Mouse (Mus musculus): Measurements from ENCODE around the gene Ddx11. TPM values are rescaled to one million over a fixed set of nuclear protein-coding genes. Genes with fewer than 3 reads are reported as not detected.
"Not testable (repeated sequence)": the region's sequence is repeated elsewhere in the genome, so short reads cannot be mapped to it uniquely, and the experiment has no call there.

Ddx11 gene
- polyA plus RNA-seq, 1 experiment from 2014 or later: 3.6 TPM

DNA sequence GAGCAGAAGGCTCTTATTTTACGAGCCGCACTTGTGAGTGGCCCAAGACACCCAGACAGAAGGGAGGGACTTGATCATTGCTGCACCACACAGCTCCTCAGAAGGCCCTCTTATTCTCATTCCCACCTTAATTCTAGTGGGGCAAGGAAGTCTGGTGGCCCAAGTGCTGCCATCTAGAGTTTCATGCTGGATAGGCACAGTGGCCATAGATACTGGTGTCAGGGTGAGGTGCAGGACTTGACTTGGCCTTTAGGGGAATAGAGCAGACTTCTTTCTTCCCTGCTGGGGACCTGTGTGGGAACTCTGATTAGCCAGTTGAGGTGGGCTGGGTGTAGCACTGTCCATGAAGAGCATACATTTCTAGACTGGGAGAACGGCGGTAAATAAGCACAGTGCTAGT is 7.9 kb downstream of the Ddx11 start:
- Histone ChIP-seq H3K36me3 (ENCODE audit: control insufficient read depth, insufficient read depth, low read length) (no peaks in the 10 kb centered on the region), H3K4me1 (ENCODE audit: control insufficient read depth, insufficient read depth, low read length) (no peaks in the 10 kb centered on the region), H3K9me3 (ENCODE audit: control insufficient read depth, low read length) (no peaks in the 10 kb centered on the region), H3K4me2 (ENCODE audit: low read depth, low read length) (no peak overlapping the region), H3K27ac (ENCODE audit: low read depth, low read length) (no peak overlapping the region), H3K9ac (replicated peaks; ENCODE audit: low read depth, low read length) (no peak overlapping the region), H3K27me3 (ENCODE audit: control insufficient read depth, insufficient read depth, low read length) (no peaks in the 10 kb centered on the region), H3K4me3 (ENCODE audit: low read depth, low read length) (no peak overlapping the region)
- no peak for ATAC-seq (ENCODE audit: low read depth)
- WGBS: 96% methylated on average over 4 of the region's 4 CpGs

DNA sequence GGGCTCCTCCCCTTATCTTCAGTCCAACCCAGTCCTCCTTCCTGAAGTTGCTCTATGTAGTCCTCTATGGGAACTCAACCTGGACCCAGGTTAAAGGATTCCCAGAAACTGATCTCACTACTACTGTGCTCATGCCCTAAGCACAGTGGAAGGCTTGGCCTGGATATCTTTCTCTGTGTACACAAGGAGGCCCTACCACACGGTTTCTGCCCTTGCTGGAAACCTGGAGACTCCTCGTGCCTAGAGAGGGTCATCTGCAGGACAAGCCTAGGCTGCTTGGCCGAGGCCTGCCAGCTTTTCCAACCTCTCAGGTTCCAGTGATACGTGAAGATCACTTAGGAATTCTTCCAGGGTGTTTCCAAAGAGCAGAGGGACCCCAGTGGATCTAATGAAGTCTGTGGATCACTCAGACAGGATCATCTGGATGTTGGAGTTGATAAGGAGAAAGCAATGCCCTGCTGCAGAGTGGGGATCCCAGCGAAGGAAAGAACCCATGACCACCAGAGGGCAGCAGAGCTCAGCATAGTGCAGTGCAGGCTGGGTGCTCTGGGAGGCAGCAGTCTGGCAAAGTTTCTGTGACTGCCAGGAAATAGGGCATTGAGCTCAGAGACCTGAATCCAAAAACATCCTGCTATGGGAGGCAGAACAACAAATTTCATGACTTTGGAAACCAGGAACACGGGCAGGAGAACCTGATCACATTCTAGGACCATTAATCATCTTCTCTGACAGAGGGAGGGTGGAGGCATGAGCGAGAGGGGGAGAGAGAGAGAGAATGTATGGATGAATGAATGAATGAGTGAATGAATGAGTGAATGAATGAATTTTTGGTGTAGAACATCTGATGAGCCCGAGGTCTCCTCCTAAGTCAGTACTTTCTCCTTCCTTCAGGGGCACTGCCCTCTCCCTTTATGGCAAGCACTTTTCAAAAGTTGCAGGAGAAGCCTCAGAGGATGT is 29.7 kb downstream of the Ddx11 start:
- 80% methylated on average over 5 of the region's 8 CpGs for WGBS
- not testable (repeated sequence) for H3K4me1 ChIP-seq (ENCODE audit: control insufficient read depth, insufficient read depth, low read length); H3K9me3 ChIP-seq (ENCODE audit: control insufficient read depth, low read length); H3K9ac ChIP-seq (replicated peaks; ENCODE audit: low read depth, low read length); H3K36me3 ChIP-seq (ENCODE audit: control insufficient read depth, insufficient read depth, low read length); H3K27me3 ChIP-seq (ENCODE audit: control insufficient read depth, insufficient read depth, low read length); H3K27ac ChIP-seq (ENCODE audit: low read depth, low read length); H3K4me3 ChIP-seq (ENCODE audit: low read depth, low read length); H3K4me2 ChIP-seq (ENCODE audit: low read depth, low read length)
- ATAC-seq (ENCODE audit: low read depth): peak; percentile 79; the same call in 1 of the 2 replicates

DNA sequence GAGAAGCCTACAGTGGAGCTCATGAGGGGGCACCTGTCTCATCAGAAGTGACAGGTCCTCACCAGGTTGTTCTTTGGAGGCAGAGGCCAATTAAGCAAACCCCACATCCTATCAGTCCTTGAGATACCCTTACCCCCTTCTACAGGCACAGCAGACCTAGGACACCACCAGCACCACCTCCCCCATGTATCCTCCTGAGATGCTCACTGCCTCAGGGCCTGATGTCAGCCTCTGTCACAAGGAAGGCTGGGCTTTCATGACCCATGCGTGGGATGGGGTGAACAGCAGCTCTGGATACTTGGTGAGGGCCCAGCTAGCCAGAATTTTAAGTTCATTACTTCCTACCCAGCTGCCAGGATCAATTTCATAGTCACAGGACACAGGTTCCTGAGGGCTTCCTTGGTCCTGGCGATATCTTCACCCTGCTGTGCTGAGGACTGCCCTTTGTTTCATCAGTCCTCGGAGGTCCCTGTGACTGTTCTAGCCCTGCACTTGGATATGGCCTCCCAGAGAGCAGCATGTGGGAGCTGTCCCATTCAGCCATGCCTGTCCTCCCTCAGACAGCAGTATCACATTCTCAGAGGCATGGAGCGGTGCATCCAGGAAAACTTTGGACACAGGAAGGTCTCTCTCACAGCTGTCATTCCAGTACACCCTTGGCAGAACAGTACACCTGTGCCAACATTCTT is 30.6 kb downstream of the Ddx11 start:
- 94% methylated on average over 4 of the region's 4 CpGs for WGBS
- not testable (repeated sequence) for ATAC-seq (ENCODE audit: low read depth)

GRCm38 (mm10) chr17:66154876-66155275 is 31.6 kb downstream of the Ddx11 start:
- no peaks in the 10 kb centered on the region for H3K9me3 ChIP-seq (ENCODE audit: control insufficient read depth, low read length)
- no peak overlapping the region for H3K27ac ChIP-seq (ENCODE audit: low read depth, low read length)
- H3K36me3 ChIP-seq (ENCODE audit: control insufficient read depth, insufficient read depth, low read length): no peaks in the 10 kb centered on the region
- ATAC-seq (ENCODE audit: low read depth): no peak
- 85% methylated on average over 2 of the region's 2 CpGs for WGBS
- no peak overlapping the region for H3K4me3 ChIP-seq (ENCODE audit: low read depth, low read length)
- no peaks in the 10 kb centered on the region for H3K4me1 ChIP-seq (ENCODE audit: control insufficient read depth, insufficient read depth, low read length)
- no peak overlapping the region for H3K9ac ChIP-seq (replicated peaks; ENCODE audit: low read depth, low read length)
- H3K27me3 ChIP-seq (ENCODE audit: control insufficient read depth, insufficient read depth, low read length): no peaks in the 10 kb centered on the region
- no peak overlapping the region for H3K4me2 ChIP-seq (ENCODE audit: low read depth, low read length)

More for the DNA sequence above, 30.6 kb downstream of the Ddx11 start:
- H3K4me1 ChIP-seq (ENCODE audit: control insufficient read depth, insufficient read depth, low read length); H3K9ac ChIP-seq (replicated peaks; ENCODE audit: low read depth, low read length); H3K27ac ChIP-seq (ENCODE audit: low read depth, low read length); H3K4me3 ChIP-seq (ENCODE audit: low read depth, low read length); H3K9me3 ChIP-seq (ENCODE audit: control insufficient read depth, low read length); H3K4me2 ChIP-seq (ENCODE audit: low read depth, low read length); H3K27me3 ChIP-seq (ENCODE audit: control insufficient read depth, insufficient read depth, low read length); H3K36me3 ChIP-seq (ENCODE audit: control insufficient read depth, insufficient read depth, low read length): not testable (repeated sequence)

DNA sequence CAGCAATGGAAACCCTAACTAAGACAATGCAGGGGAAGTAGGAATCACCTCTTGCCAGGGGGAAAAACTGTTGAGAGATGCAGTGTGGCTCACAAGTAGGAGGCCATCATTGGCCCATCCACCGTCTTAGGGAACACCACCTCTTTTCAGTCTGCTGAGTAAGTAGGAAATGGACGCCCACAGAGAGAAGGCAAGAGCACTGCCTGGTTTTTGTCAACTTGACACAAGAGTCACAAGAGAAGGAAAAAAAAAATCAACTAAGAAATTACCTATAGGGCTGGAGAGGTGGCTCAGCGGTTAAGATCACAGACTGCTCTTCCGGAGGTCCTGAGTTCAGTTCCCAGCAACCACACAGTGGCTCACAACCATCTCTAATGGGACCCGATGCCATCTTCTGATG is 35.0 kb downstream of the Ddx11 start:
- no peak overlapping the region for H3K9ac ChIP-seq (replicated peaks; ENCODE audit: low read depth, low read length)
- no peak for ATAC-seq (ENCODE audit: low read depth)

DNA sequence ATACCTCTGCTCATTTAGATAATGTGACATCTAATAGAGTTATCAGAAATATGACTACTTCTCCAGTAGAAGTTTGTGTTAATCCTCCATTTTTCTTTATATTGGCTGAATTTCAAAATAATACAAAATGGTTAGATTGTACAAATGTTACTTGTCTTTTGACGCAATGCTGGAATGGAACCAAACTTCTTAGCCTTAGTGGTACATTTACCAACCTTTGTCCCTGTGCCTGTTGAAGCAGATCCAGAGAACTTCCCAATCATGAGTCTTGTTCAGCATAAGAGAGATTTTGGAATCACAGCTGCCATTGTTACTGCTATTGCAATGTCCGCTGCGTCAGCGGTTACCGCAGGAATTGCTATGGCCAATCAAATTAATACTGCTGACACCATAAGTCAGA is 43.8 kb downstream of the Ddx11 start:
- H3K9me3 ChIP-seq (ENCODE audit: control insufficient read depth, low read length): not testable (repeated sequence)
- WGBS: 99% methylated on average over 5 of the region's 5 CpGs

More for the DNA sequence above, 35.0 kb downstream of the Ddx11 start:
- 87% methylated on average over 5 of the region's 5 CpGs for WGBS
- no peak overlapping the region for H3K4me3 ChIP-seq (ENCODE audit: low read depth, low read length)
- H3K27ac ChIP-seq (ENCODE audit: low read depth, low read length): no peak overlapping the region
- H3K4me2 ChIP-seq (ENCODE audit: low read depth, low read length): no peak overlapping the region
- no peaks in the 10 kb centered on the region for H3K4me1 ChIP-seq (ENCODE audit: control insufficient read depth, insufficient read depth, low read length)
- H3K36me3 ChIP-seq (ENCODE audit: control insufficient read depth, insufficient read depth, low read length): no peaks in the 10 kb centered on the region
- no peaks in the 10 kb centered on the region; the same call in 1 of the 2 replicates for H3K9me3 ChIP-seq (ENCODE audit: control insufficient read depth, low read length)
- H3K27me3 ChIP-seq (ENCODE audit: control insufficient read depth, insufficient read depth, low read length): no peaks in the 10 kb centered on the region

DNA sequence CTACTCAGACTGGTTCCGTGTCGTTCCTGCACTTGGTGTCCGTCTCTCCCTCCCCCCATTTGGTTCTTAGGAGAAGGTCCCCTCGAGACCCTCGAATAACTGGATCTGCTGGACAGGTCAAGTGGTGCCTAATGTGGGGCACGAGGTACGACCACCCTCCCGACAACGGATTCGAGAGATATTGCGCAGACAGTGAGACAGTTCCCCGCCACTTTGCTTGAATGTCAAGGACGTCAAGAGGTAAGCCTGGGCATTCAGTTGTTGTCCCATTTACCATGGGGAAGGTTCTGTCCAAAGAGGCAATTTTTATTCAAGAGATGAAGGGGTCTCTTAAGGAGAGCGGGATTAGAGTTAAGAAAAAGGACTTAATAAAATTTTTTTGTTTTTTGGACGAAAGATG is 47.7 kb downstream of the Ddx11 start:
- ATAC-seq (ENCODE audit: low read depth); H3K9me3 ChIP-seq (ENCODE audit: control insufficient read depth, low read length); H3K27me3 ChIP-seq (ENCODE audit: control insufficient read depth, insufficient read depth, low read length); H3K27ac ChIP-seq (ENCODE audit: low read depth, low read length); H3K9ac ChIP-seq (replicated peaks; ENCODE audit: low read depth, low read length); H3K36me3 ChIP-seq (ENCODE audit: control insufficient read depth, insufficient read depth, low read length); H3K4me2 ChIP-seq (ENCODE audit: low read depth, low read length); H3K4me3 ChIP-seq (ENCODE audit: low read depth, low read length); H3K4me1 ChIP-seq (ENCODE audit: control insufficient read depth, insufficient read depth, low read length): not testable (repeated sequence)
- WGBS: 91% methylated on average over 15 of the region's 15 CpGs

More for the DNA sequence above, 43.8 kb downstream of the Ddx11 start:
- not testable (repeated sequence) for ATAC-seq (ENCODE audit: low read depth); H3K4me2 ChIP-seq (ENCODE audit: low read depth, low read length); H3K27ac ChIP-seq (ENCODE audit: low read depth, low read length); H3K4me3 ChIP-seq (ENCODE audit: low read depth, low read length); H3K4me1 ChIP-seq (ENCODE audit: control insufficient read depth, insufficient read depth, low read length); H3K36me3 ChIP-seq (ENCODE audit: control insufficient read depth, insufficient read depth, low read length); H3K27me3 ChIP-seq (ENCODE audit: control insufficient read depth, insufficient read depth, low read length); H3K9ac ChIP-seq (replicated peaks; ENCODE audit: low read depth, low read length)

GRCm38 (mm10) chr17:66190577-66190976 is 67.3 kb downstream of the Ddx11 start:
- no peaks in the 10 kb centered on the region for H3K4me1 ChIP-seq (ENCODE audit: control insufficient read depth, insufficient read depth, low read length)
- 86% methylated on average over 8 of the region's 8 CpGs for WGBS
- H3K4me3 ChIP-seq (ENCODE audit: low read depth, low read length): no peak overlapping the region

GRCm38 (mm10) chr17:66197041-66197440 is 73.7 kb downstream of the Ddx11 start:
- no peaks in the 10 kb centered on the region for H3K9me3 ChIP-seq (ENCODE audit: control insufficient read depth, low read length)
- 59% methylated on average over 3 of the region's 3 CpGs for WGBS
- no peak for ATAC-seq (ENCODE audit: low read depth)

More at GRCm38 (mm10) chr17:66190577-66190976, 67.3 kb downstream of the Ddx11 start:
- H3K27ac ChIP-seq (ENCODE audit: low read depth, low read length): no peak overlapping the region
- no peaks in the 10 kb centered on the region for H3K27me3 ChIP-seq (ENCODE audit: control insufficient read depth, insufficient read depth, low read length)
- ATAC-seq (ENCODE audit: low read depth): no peak
- H3K9ac ChIP-seq (replicated peaks; ENCODE audit: low read depth, low read length): no peak overlapping the region
- H3K9me3 ChIP-seq (ENCODE audit: control insufficient read depth, low read length): no peaks in the 10 kb centered on the region
- no peak overlapping the region for H3K4me2 ChIP-seq (ENCODE audit: low read depth, low read length)
- no peaks in the 10 kb centered on the region for H3K36me3 ChIP-seq (ENCODE audit: control insufficient read depth, insufficient read depth, low read length)

More at GRCm38 (mm10) chr17:66197041-66197440, 73.7 kb downstream of the Ddx11 start:
- Histone ChIP-seq H3K27ac (ENCODE audit: low read depth, low read length) (no peak overlapping the region), H3K4me3 (ENCODE audit: low read depth, low read length) (no peak overlapping the region), H3K36me3 (ENCODE audit: control insufficient read depth, insufficient read depth, low read length) (no peaks in the 10 kb centered on the region), H3K9ac (replicated peaks; ENCODE audit: low read depth, low read length) (no peak overlapping the region), H3K4me1 (ENCODE audit: control insufficient read depth, insufficient read depth, low read length) (no peaks in the 10 kb centered on the region), H3K27me3 (ENCODE audit: control insufficient read depth, insufficient read depth, low read length) (no peaks in the 10 kb centered on the region), H3K4me2 (ENCODE audit: low read depth, low read length) (no peak overlapping the region)

Data from neural tube, embryonic 14.5 days (tissue).